Mouse (Mus musculus): ENCODE data around the gene H2al1g.
"Not testable (repeated sequence)": the region's sequence is repeated elsewhere in the genome, so short reads cannot be mapped to it uniquely, and the experiment has no call there.

H2al1g gene

GRCm38 (mm10) chrX:11317956-11318355 is at the start of gene H2al1g:
Gene H2al1g (plus strand): TSS chrX:11318256.
- DNase-seq (ENCODE audit: low spot score) = not testable (repeated sequence)

GRCm38 (mm10) chrX:11269074-11269473 is 49.0 kb upstream of the H2al1g start:
- no peak for DNase-seq (ENCODE audit: low spot score)

GRCm38 (mm10) chrX:11273190-11273589 is 44.9 kb upstream of the H2al1g start:
- no peak for DNase-seq (ENCODE audit: low spot score)

GRCm38 (mm10) chrX:11277083-11277482 is 41.0 kb upstream of the H2al1g start:
- DNase-seq (ENCODE audit: low spot score) = no peak

- DNase-seq (ENCODE audit: low spot score) = no peak
These were observed 37.3 kb upstream of the H2al1g start for GRCm38 (mm10) chrX:11280741-11281140.

GRCm38 (mm10) chrX:11288306-11288882 is 29.7 kb upstream of the H2al1g start:
- no peak for DNase-seq (ENCODE audit: low spot score)

GRCm38 (mm10) chrX:11289244-11289643 is 28.8 kb upstream of the H2al1g start:
- DNase-seq (ENCODE audit: low spot score) = no peak

- not testable (repeated sequence) for DNase-seq (ENCODE audit: low spot score)
These were observed 19.1 kb upstream of the H2al1g start, which contains the start of gene H2al1a for GRCm38 (mm10) chrX:11298957-11299356. Gene H2al1a (plus strand): TSS chrX:11299257.

GRCm38 (mm10) chrX:11302132-11302531 is 15.9 kb upstream of the H2al1g start, which contains the start of gene H2al1b:
Gene H2al1b (plus strand): TSS chrX:11302432.
- DNase-seq (ENCODE audit: low spot score) = not testable (repeated sequence)

- not testable (repeated sequence) for DNase-seq (ENCODE audit: low spot score)
These were observed 12.7 kb upstream of the H2al1g start, which contains the start of gene H2al1c for GRCm38 (mm10) chrX:11305355-11305754. Gene H2al1c (plus strand): TSS chrX:11305655.

- DNase-seq (ENCODE audit: low spot score) = not testable (repeated sequence)
These were observed 9.5 kb upstream of the H2al1g start, which contains the start of gene H2al1d for GRCm38 (mm10) chrX:11308524-11308923. Gene H2al1d (plus strand): TSS chrX:11308824.

GRCm38 (mm10) chrX:11311634-11312033 is 6.4 kb upstream of the H2al1g start, which contains the start of gene H2al1e:
Gene H2al1e (plus strand): TSS chrX:11311934.
- DNase-seq (ENCODE audit: low spot score) = not testable (repeated sequence)

GRCm38 (mm10) chrX:11314858-11315257 is 3.2 kb upstream of the H2al1g start, which contains the start of gene H2al1f:
Gene H2al1f (plus strand): TSS chrX:11315158.
- DNase-seq (ENCODE audit: low spot score) = not testable (repeated sequence)

- not testable (repeated sequence) for DNase-seq (ENCODE audit: low spot score)
These were observed 3.1 kb downstream of the H2al1g start, which contains the start of gene H2al1h for GRCm38 (mm10) chrX:11321192-11321591. Gene H2al1h (plus strand): TSS chrX:11321492.

GRCm38 (mm10) chrX:11324359-11324758 is 6.3 kb downstream of the H2al1g start, which contains the start of gene H2al1i:
Gene H2al1i (plus strand): TSS chrX:11324659.
- not testable (repeated sequence) for DNase-seq (ENCODE audit: low spot score)

GRCm38 (mm10) chrX:11327522-11327921 is 9.5 kb downstream of the H2al1g start, which contains the start of gene H2al1j:
Gene H2al1j (plus strand): TSS chrX:11327822.
- not testable (repeated sequence) for DNase-seq (ENCODE audit: low spot score)

GRCm38 (mm10) chrX:11345762-11346161 is 27.7 kb downstream of the H2al1g start:
- DNase-seq (ENCODE audit: low spot score) = no peak

GRCm38 (mm10) chrX:11346756-11347155 is 28.7 kb downstream of the H2al1g start:
- DNase-seq (ENCODE audit: low spot score) = no peak

- no peak for DNase-seq (ENCODE audit: low spot score)
These were observed 42.8 kb downstream of the H2al1g start for GRCm38 (mm10) chrX:11360823-11361222.

GRCm38 (mm10) chrX:11361261-11361660 is 43.2 kb downstream of the H2al1g start:
- no peak for DNase-seq (ENCODE audit: low spot score)

- DNase-seq (ENCODE audit: low spot score) = no peak
These were observed 45.8 kb downstream of the H2al1g start for GRCm38 (mm10) chrX:11363890-11364289.

GRCm38 (mm10) chrX:11365151-11365550 is 47.1 kb downstream of the H2al1g start:
- DNase-seq (ENCODE audit: low spot score) = no peak

Measured in ovary, postnatal 10 days (tissue).